Mouse (Mus musculus) kidney, adult 2 months (tissue): ENCODE measurements around the gene Abca13. TPM values are rescaled to one million over a fixed set of nuclear protein-coding genes. Genes with fewer than 3 reads are reported as not detected.

Experiments used
- DNase-seq: peaks from one replicate; pipeline ENCODE4 v3.0.0; 2021
- H3K27ac ChIP-seq: fragments of 200-500 bp; 2 replicates; pipeline ENCODE4 v1.5.1; 2012; ENCODE audit warnings: low read depth, low read length, control low read depth, inconsistent platforms; ENCODE audit not compliant: insufficient read depth
- H3K27me3 ChIP-seq: fragments of 200-500 bp; replicated peaks from 2 replicates; pipeline ENCODE4 v1.6.1; 2012; ENCODE audit warnings: mild to moderate bottlenecking, moderate library complexity, low read length, inconsistent platforms; ENCODE audit not compliant: control insufficient read depth, insufficient read depth
- H3K36me3 ChIP-seq: fragments of 200-500 bp; 2 replicates; pipeline ENCODE4 v1.6.1; 2012; ENCODE audit warnings: mild to moderate bottlenecking, moderate library complexity, low read length, inconsistent platforms; ENCODE audit not compliant: control insufficient read depth, insufficient read depth
- H3K4me1 ChIP-seq: fragments of 200-500 bp; 2 replicates; pipeline ENCODE4 v1.6.1; 2011; ENCODE audit warnings: low read length; ENCODE audit not compliant: control insufficient read depth, insufficient read depth
- H3K4me3 ChIP-seq: fragments of 200-500 bp; 2 replicates; pipeline ENCODE4 v1.5.1; 2011; ENCODE audit warnings: mild to moderate bottlenecking, low read depth, low read length, control low read depth; ENCODE audit not compliant: insufficient read depth
- CTCF ChIP-seq: fragments of 200-500 bp; conservative IDR thresholded peaks from 2 replicates; pipeline ENCODE4 v1.5.1; 2011; ENCODE audit warnings: low read depth, mild to moderate bottlenecking, control low read depth, low read length, moderate library complexity, mixed read lengths; ENCODE audit not compliant: insufficient read depth, insufficient read length
- POLR2A ChIP-seq: fragments of 200-500 bp; IDR thresholded peaks from one replicate; pipeline ENCODE4 v1.6.1; 2011; ENCODE audit warnings: low read depth, low read length, control low read depth
- WGBS: fragments of 180-500 bp; shearing (Covaris S2); methylation state at CpG from one replicate; pipeline ENCODE4 v1.1.7; 2018; 5-methylcytosine and 5-hydroxymethylcytosine counted together
- polyA plus RNA-seq: library from polyadenylated mRNA; depleted of rRNA; stranded (reverse); fragments of >200 nt; gene quantifications from 2 replicates; pipeline ENCODE4 v1.2.3, GENCODE M21; 2012; rRNA removed

The Abca13 gene
- polyA plus RNA-seq, 1 experiment = 7.6 TPM

DNA sequence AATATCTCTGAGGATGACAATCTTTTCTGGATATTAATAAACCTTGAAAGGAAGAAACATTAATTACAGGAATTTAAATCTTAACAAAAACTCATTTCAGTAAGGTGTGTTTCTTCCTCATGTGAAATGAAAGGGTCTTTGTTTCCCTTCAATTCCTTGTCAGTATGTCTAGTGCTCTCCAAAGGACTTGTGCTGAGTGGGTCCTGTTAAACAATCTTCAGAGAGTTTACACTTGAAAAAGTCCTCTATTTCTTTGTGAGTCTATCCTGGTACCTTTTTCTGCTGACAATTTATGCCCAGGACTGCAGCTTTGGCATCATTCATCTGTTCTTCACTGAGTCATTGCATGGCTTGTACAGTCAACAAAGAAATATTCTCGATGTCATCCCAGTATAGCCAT lies 539.6 kb downstream of the Abca13 start:
- Histone ChIP-seq H3K27me3 (no peaks in the 10 kb centered on the region), H3K4me1 (no peaks in the 10 kb centered on the region), H3K36me3 (no peaks in the 10 kb centered on the region), H3K4me3 (no peak overlapping the region), H3K27ac (no peak overlapping the region)
- DNase-seq = no peak
- WGBS = 59% methylated on average over 1 of the region's 1 CpGs
- TF ChIP-seq POLR2A (no peak), CTCF (no peak)

Other genes with a start within 250 kb of the Abca13 start
- gene Pkd1l1, start 218.7 kb upstream of the Abca13 start, polyA plus RNA-seq = 0.29 and 0.39 TPM in 2 replicates
- gene Hus1, start 180.8 kb upstream of the Abca13 start, polyA plus RNA-seq = 14.1 and 15.6 TPM in 2 replicates
- gene Gm11992, start 143.3 kb upstream of the Abca13 start, polyA plus RNA-seq = 22.0 and 28.5 TPM in 2 replicates
- 1.3 and 1.4 TPM in 2 replicates for gene Sun3, start 143.0 kb upstream of the Abca13 start, polyA plus RNA-seq
- gene Upp1, start 73.8 kb upstream of the Abca13 start, polyA plus RNA-seq = 19.8 and 21.2 TPM in 2 replicates